Mouse (Mus musculus) megakaryocyte-erythroid progenitor cell, adult 5-6 weeks (primary cell): ENCODE results near the gene Mapk11. TPM values are rescaled to one million over a fixed set of nuclear protein-coding genes. Genes with fewer than 3 reads are reported as not detected.
A peak's percentile ranks its signal among the peaks of the same experiment; 100 is the strongest.

ENCODE experiments used
- ATAC-seq: replicated peaks from 2 replicates; pipeline ENCODE4 v1.8.0; 2016; ENCODE audit warnings: mild to moderate bottlenecking, inconsistent platforms; ENCODE audit not compliant: severe bottlenecking, poor library complexity, low FRiP score, low TSS enrichment
- total RNA-seq, 2 experiments: library from RNA; stranded (forward) in 1 of 2; stranded (reverse) in 1 of 2; fragments of 200-1000, 215-1000 nt in 1 of 2; fragments of >200 nt in 1 of 2; fragmentation: Nextera tagmentation in 1 of 2; gene quantifications; 2 replicates each; pipeline ENCODE4 v1.2.3; 2014 to 2017

Gene Mapk11
- total RNA-seq, 2 experiments from 2014 or later, result 0.11 to 3.5 TPM

GRCm38 (mm10) chr15:89146537-89146936 is 2.9 kb downstream of the Mapk11 start:
- 0 out of 2 replicates have a peak, but pooled peaks have one; percentile 25 for ATAC-seq

GRCm38 (mm10) chr15:89145813-89146350 is 3.5 kb downstream of the Mapk11 start:
- ATAC-seq, result no peak

GRCm38 (mm10) chr15:89144965-89145364 is 4.5 kb downstream of the Mapk11 start:
- ATAC-seq, result no peak

- ATAC-seq, result no peak
These were observed 6.3 kb downstream of the Mapk11 start for GRCm38 (mm10) chr15:89143134-89143533.

- no peak for ATAC-seq
These were observed 7.5 kb downstream of the Mapk11 start for GRCm38 (mm10) chr15:89141905-89142304.

- ATAC-seq, result no peak
These were observed 8.0 kb downstream of the Mapk11 start for GRCm38 (mm10) chr15:89141443-89141842.

- ATAC-seq, result no peak
These were observed 8.7 kb downstream of the Mapk11 start, which contains the start of gene Mapk12 for GRCm38 (mm10) chr15:89140659-89141252. Mapk12 (minus strand) TSS chr15:89140703.

- no peak for ATAC-seq
These were observed 9.3 kb downstream of the Mapk11 start for GRCm38 (mm10) chr15:89140048-89140658.

GRCm38 (mm10) chr15:89138531-89138930 is 10.9 kb downstream of the Mapk11 start:
- no peak for ATAC-seq

GRCm38 (mm10) chr15:89138046-89138405 is 11.4 kb downstream of the Mapk11 start:
- ATAC-seq, result no peak

GRCm38 (mm10) chr15:89137378-89138045 is 11.9 kb downstream of the Mapk11 start:
- ATAC-seq, result no peak

- ATAC-seq, result no peak
These were observed 12.8 kb downstream of the Mapk11 start for GRCm38 (mm10) chr15:89136461-89137155.

GRCm38 (mm10) chr15:89131316-89131715 is 18.1 kb downstream of the Mapk11 start:
- ATAC-seq, result no peak

- no peak for ATAC-seq
These were observed 19.2 kb downstream of the Mapk11 start for GRCm38 (mm10) chr15:89130245-89130644.

- ATAC-seq, result peak; percentile 86
These were observed 20.8 kb downstream of the Mapk11 start, which contains the start of gene Hdac10 for GRCm38 (mm10) chr15:89128382-89129350. Hdac10 (minus strand) TSS chr15:89128700.

- no peak for ATAC-seq
These were observed 22.0 kb downstream of the Mapk11 start for GRCm38 (mm10) chr15:89127364-89127940.

GRCm38 (mm10) chr15:89126622-89127021 is 22.8 kb downstream of the Mapk11 start:
- no peak for ATAC-seq

GRCm38 (mm10) chr15:89125351-89125750 is 24.1 kb downstream of the Mapk11 start:
- no peak for ATAC-seq
